Mouse (Mus musculus): Measurements from ENCODE around the gene Foxp1. TPM values are rescaled to one million over a fixed set of nuclear protein-coding genes. Genes with fewer than 3 reads are reported as not detected.

Foxp1 gene
- total and polyA plus RNA-seq, 3 experiments: 16.1 to 42.0 TPM; not detected in 1

GRCm38 (mm10) chr6:99211663-99212333 is 310.7 kb downstream of the Foxp1 start:
- no peak for TF ChIP-seq MXI1 (IDR thresholded peaks at IDR 0.05; ENCODE audit: low read depth, low read length)
- no peak for TF ChIP-seq MAX (IDR thresholded peaks at IDR 0.05; ENCODE audit: low read length)
- no peak overlapping the region for H3K9ac ChIP-seq (ENCODE audit: control insufficient read depth, low read depth, low read length, poor library complexity, severe bottlenecking)
- no peaks in the 10 kb centered on the region for H3K9me3 ChIP-seq (replicated peaks; ENCODE audit: insufficient read depth, low read length)
- H3K79me2 ChIP-seq (ENCODE audit: control insufficient read depth, insufficient read depth, low read length, poor library complexity): no peaks in the 10 kb centered on the region
- no peak overlapping the region for H3K4me3 ChIP-seq (ENCODE audit: control insufficient read depth in 1 of 2, insufficient read depth in 1 of 2, low read depth in 2 of 2, low read length in 2 of 2)
- H3K36me3 ChIP-seq (ENCODE audit: control insufficient read depth in 1 of 2, insufficient read depth in 2 of 2, low read length in 2 of 2): peaks cover 0 to 2% of the 10 kb centered on the region in 2 experiments; a peak in 1 of 4 replicates
- H3K4me1 ChIP-seq (ENCODE audit: control insufficient read depth in 1 of 2, insufficient read depth in 2 of 2, low read length in 2 of 2): no peaks in the 10 kb centered on the region; a peak in 1 of 4 replicates
- no peak overlapping the region for H3K27ac ChIP-seq (ENCODE audit: control insufficient read depth, low read depth, low read length)
- H3K27me3 ChIP-seq (ENCODE audit: control insufficient read depth in 1 of 2, insufficient read depth in 2 of 2, low read length in 2 of 2): no peaks in the 10 kb centered on the region
- DNase-seq (ENCODE audit: low read depth, low spot score): no peak

GRCm38 (mm10) chr6:99210161-99210560 is 312.4 kb downstream of the Foxp1 start:
- DNase-seq (ENCODE audit: low read depth, low spot score): no peak
- no peak for TF ChIP-seq CHD1 (IDR thresholded peaks at IDR 0.05; ENCODE audit: low read depth, low read length)
- TF ChIP-seq ETS1 (IDR thresholded peaks at IDR 0.05; ENCODE audit: low read depth, low read length): no peak
- Histone ChIP-seq H3K79me2 (ENCODE audit: control insufficient read depth, insufficient read depth, low read length, poor library complexity) (no peaks in the 10 kb centered on the region), H3K4me3 (ENCODE audit: control insufficient read depth in 1 of 2, insufficient read depth in 1 of 2, low read depth in 2 of 2, low read length in 2 of 2) (no peak overlapping the region), H3K4me1 (ENCODE audit: control insufficient read depth in 1 of 2, insufficient read depth in 2 of 2, low read length in 2 of 2) (peaks cover 5 to 8% of the 10 kb centered on the region in 2 experiments; a peak in 3 of 4 replicates), H3K27me3 (ENCODE audit: control insufficient read depth in 1 of 2, insufficient read depth in 2 of 2, low read length in 2 of 2) (no peaks in the 10 kb centered on the region), H3K36me3 (ENCODE audit: control insufficient read depth in 1 of 2, insufficient read depth in 2 of 2, low read length in 2 of 2) (peaks cover 0 to 13% of the 10 kb centered on the region in 2 experiments; a peak in 2 of 4 replicates), H3K27ac (ENCODE audit: control insufficient read depth, low read depth, low read length) (no peak overlapping the region), H3K9me3 (replicated peaks; ENCODE audit: insufficient read depth, low read length) (no peaks in the 10 kb centered on the region), H3K9ac (ENCODE audit: control insufficient read depth, low read depth, low read length, poor library complexity, severe bottlenecking) (no peak overlapping the region)

- Histone ChIP-seq H3K79me2 (ENCODE audit: control insufficient read depth, insufficient read depth, low read length, poor library complexity) (no peaks in the 10 kb centered on the region), H3K36me3 (ENCODE audit: control insufficient read depth in 1 of 2, insufficient read depth in 2 of 2, low read length in 2 of 2) (peaks cover 0 to 34% of the 10 kb centered on the region in 2 experiments; a peak in 2 of 4 replicates), H3K27ac (ENCODE audit: control insufficient read depth, low read depth, low read length) (no peak overlapping the region), H3K4me3 (ENCODE audit: control insufficient read depth in 1 of 2, insufficient read depth in 1 of 2, low read depth in 2 of 2, low read length in 2 of 2) (no peak overlapping the region), H3K9ac (ENCODE audit: control insufficient read depth, low read depth, low read length, poor library complexity, severe bottlenecking) (no peak overlapping the region), H3K4me1 (ENCODE audit: control insufficient read depth in 1 of 2, insufficient read depth in 2 of 2, low read length in 2 of 2) (peaks cover 12 to 26% of the 10 kb centered on the region in 2 experiments; a peak in 3 of 4 replicates), H3K9me3 (replicated peaks; ENCODE audit: insufficient read depth, low read length) (no peaks in the 10 kb centered on the region), H3K27me3 (ENCODE audit: control insufficient read depth in 1 of 2, insufficient read depth in 2 of 2, low read length in 2 of 2) (no peaks in the 10 kb centered on the region)
- DNase-seq (ENCODE audit: low read depth, low spot score): no peak
- TF ChIP-seq JUND (IDR thresholded peaks at IDR 0.05; ENCODE audit: low read depth, low read length) (no peak), KAT2A (conservative IDR thresholded peaks at IDR 0.05; ENCODE audit: low read depth, low read length) (no peak), NRF1 (IDR thresholded peaks at IDR 0.05; ENCODE audit: insufficient read depth, low read depth, low read length, poor library complexity, severe bottlenecking) (no peak), ELF1 (IDR thresholded peaks at IDR 0.05; ENCODE audit: low read depth, low read length) (no peak), MYB (IDR thresholded peaks at IDR 0.05; ENCODE audit: low read depth, low read length) (no peak), POLR2AphosphoS5 (IDR thresholded peaks at IDR 0.05; ENCODE audit: borderline replicate concordance, low read depth, low read length) (no peak), ZMIZ1 (IDR thresholded peaks at IDR 0.05; ENCODE audit: low read depth, low read length) (no peak), CTCF (IDR thresholded peaks at IDR 0.05 in 2 of 3, conservative IDR thresholded peaks at IDR 0.05 in 1 of 3; ENCODE audit: control insufficient read depth in 1 of 3, insufficient read depth in 1 of 3, low read depth in 2 of 3, low read length in 3 of 3, poor library complexity in 1 of 3, severe bottlenecking in 1 of 3) (no peak)
These were observed 315.2 kb downstream of the Foxp1 start for GRCm38 (mm10) chr6:99207226-99207885.

Measured in MEL (cell line).